Mouse (Mus musculus): ENCODE data around the gene Immp2l. TPM values are rescaled to one million over a fixed set of nuclear protein-coding genes. Genes with fewer than 3 reads are reported as not detected.
A peak's percentile ranks its signal among the peaks of the same experiment; 100 is the strongest.
"Not testable (repeated sequence)": the region's sequence is repeated elsewhere in the genome, so short reads cannot be mapped to it uniquely, and the experiment has no call there.

The Immp2l gene
- 10 to 100 TPM; 10.8 to 12.0 TPM for total RNA-seq (2021)
- long read RNA-seq, experiment 1, partial matches to known transcripts, result 0 of 1 reads
- long read RNA-seq, experiment 1, other reads (novel, unspliced or antisense), result 1 of 1 reads
- long read RNA-seq, experiment 2, partial matches to known transcripts, result 0 of 1 reads
- long read RNA-seq, experiment 2, other reads (novel, unspliced or antisense), result 1 of 1 reads

DNA sequence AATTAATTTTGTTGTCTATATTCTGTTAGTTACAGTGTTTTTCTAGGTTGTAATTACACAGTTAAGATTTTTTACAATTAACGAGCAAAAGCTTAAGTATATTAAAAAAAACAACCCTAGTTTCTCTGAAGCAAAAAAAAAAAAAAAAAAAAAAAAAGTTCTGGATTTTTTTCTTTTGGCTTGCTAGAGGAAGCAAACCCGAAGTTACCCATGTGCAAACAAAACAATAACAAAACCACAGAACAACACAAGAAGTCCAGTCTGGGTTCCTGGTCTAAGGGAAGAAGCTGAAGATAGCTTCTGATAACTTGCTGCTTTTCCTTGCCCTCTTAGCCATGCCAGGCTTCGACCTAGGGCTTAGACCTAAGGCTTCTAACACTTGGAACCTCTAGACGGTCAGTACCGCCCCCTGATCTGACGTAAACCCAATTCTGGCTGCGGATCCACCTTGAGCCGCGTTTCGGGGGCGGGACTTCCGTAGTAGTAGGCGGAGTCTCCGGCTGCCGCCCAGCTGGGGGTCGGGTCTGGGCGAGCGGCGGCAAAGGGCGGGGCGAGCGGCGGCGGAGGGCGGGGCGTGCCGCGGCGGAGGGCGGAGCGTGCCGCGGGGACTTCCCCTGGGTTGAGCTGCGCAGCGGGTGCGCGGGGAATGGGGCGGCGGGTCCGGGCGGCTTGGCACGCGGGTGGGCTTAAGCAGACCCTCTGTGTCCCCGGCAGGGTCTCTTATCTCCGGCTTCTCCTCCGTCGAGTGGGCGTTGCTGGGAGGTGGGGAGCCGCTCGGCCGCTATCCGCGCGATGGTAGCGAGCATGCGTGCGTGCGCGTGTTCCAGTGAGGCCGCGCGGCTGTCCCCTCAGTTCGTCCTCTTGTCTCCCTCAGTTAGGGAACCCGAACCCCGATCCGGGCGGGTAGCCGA, at the start of gene Immp2l:
TSS of gene Immp2l (plus strand) at position 580 of the 911 bp plus-strand sequence.
- peak; percentile 95 for DNase-seq (ENCODE audit: low spot score)

- DNase-seq (ENCODE audit: low spot score), result no peak
Measured at GRCm38 (mm10) chr12:40978719-40979500, 45.0 kb upstream of the Immp2l start.

- DNase-seq (ENCODE audit: low spot score), result no peak
Measured at GRCm38 (mm10) chr12:40979716-40980115, 44.2 kb upstream of the Immp2l start.

DNA sequence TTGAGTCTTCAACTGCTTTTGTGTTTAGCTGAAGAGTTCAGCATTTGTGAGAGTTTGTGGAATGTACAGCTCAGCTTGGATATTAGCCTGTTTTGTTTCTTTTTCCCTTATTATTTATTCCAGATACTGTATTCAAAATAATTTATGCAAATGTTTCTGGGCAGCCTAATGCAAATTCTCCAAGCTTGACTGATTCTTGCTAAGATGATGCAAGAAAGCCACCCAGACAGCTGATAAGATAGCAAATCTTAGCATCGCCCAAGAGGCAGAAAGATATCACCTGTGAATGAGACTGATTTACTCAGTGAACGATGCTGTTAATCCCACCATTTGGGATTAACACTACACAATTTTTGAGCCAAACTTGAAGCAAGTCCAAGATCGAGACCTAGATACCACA, 43.7 kb upstream of the Immp2l start:
- DNase-seq (ENCODE audit: low spot score), result no peak

DNA sequence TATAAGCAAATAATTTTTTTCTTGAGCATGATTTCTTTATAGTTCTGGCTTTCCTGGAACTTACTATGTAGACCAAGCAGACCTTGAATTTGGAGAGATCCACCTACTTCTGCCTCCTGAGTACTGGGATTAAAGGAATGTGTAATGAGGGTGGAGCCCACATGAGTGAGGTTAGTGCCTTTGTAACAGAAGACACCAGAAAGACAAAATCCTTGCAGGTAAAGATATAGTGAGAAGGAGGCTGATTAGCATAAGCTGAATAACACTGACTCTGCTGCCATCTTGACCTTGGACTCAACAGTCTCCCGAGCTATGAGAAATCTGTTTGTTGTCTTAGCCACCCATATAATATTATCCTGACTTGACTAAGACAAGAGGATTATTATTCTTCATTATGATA, 40.9 kb upstream of the Immp2l start:
- no peak for DNase-seq (ENCODE audit: low spot score)

GRCm38 (mm10) chr12:40984735-40985134, 39.2 kb upstream of the Immp2l start:
- DNase-seq (ENCODE audit: low spot score), result no peak

DNA sequence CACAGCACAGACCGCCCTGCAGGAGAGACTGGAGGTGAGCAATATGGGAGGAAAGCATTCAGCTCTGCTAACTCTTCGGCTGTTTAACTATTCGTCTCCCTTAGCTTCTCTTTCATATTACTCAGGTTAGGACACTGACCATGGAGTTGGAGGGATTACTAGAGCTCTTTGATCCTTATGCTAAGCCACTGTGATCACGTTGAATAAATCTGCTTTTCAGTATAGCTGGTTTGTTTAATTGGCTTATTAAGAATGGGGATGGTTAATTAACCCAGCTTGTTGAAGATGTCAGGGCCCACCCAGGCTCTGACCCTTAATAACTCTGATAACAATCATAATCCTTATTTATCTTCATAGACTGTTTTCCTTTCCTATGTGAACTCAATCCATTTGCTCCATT, 38.1 kb upstream of the Immp2l start:
- no peak for DNase-seq (ENCODE audit: low spot score)

GRCm38 (mm10) chr12:40988311-40989065, 35.4 kb upstream of the Immp2l start:
- no peak for DNase-seq (ENCODE audit: low spot score)

GRCm38 (mm10) chr12:40991647-40992046, 32.2 kb upstream of the Immp2l start:
- no peak for DNase-seq (ENCODE audit: low spot score)

DNA sequence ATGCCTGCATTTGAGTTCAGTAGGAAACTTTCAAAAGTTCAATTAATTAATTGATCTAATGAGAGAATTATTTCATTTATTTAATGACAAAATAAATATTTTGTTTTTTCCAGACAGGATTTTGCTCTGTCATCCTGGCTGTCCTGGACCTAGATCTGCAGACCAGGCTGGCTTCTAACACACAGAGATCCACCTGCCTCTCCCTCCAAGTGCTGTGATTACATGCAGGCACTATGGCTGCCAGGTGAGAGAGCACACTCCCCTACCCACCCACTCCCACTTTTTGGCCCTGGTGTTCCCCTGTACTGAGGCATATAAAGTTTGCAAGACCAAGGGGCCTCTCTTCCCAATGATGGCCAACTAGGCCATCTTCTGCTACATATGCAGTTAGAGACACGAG, 31.7 kb upstream of the Immp2l start:
- not testable (repeated sequence) for DNase-seq (ENCODE audit: low spot score)

DNA sequence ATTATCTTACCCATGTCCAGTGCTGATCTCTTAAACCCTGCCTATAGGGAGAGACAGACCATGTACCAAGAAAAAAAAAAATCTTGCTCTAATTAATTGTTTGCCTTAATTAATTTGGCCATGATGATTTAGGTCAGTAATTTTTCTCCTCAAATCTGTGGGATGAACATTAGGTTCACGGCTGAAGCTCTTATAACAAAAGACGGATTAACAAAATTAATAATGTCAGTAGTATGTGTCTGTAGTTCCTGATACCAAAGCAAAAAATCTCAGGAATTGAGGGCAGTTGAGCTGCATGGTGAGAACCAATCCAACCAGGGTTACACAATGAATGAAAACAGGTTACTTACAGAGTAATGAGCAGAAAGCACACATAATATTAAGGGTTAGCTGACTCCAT, 29.0 kb upstream of the Immp2l start:
- DNase-seq (ENCODE audit: low spot score), result no peak

DNA sequence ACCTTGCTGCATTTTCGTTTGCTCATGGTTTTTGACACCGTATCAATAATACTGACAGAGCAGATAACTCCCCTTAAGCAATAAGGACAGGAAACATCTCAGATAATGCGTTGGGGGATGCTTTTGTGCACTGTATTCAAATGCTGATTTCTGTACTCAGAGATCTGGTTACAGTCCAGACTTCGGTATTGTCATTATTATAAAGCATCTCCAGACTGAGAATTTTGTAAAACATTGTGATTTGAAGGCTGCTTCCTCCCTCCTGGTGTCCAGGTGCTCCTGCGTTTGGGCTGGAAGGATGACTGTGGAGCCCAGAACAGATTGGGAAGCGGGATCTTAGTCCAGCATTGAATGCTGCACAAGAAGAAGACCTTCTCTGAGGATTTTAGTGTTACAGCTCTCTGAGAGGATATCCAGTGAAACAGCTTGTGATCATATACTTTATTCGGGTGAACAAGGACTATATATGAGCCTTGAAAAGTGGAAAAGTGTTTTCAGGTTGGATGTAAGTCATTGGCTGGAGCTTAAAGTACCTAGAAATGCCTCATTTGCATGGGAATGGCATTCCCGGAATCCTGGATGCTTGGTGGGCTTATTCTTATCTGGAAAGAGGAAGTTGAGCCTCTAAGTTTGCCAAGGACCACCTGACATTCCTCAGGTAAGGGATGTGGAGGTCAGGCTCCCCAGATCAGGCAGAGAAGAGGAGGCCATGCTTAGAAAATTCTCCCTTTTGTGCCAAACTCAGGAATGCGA, 28.1 kb upstream of the Immp2l start:
- DNase-seq (ENCODE audit: low spot score), result no peak

DNA sequence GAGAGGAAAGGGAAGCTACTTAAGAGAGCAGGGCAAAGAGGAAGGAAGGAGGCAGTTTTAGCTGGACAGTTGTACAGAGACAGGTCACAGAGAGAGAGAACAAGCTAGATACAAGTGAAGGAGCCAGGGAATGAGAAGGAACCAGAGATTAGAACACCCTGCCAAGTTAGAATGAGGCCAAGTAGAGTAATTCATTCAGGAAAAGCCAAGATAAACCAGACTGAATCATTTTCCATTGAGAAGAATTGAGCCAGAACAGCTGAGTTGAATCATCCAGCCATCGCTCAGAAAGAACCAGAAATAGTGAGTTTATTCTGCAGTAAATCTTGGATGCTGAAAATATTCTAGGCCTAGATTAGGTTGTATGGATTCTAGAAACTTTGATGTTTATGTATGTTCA, 1.4 kb upstream of the Immp2l start:
- DNase-seq (ENCODE audit: low spot score), result no peak

DNA sequence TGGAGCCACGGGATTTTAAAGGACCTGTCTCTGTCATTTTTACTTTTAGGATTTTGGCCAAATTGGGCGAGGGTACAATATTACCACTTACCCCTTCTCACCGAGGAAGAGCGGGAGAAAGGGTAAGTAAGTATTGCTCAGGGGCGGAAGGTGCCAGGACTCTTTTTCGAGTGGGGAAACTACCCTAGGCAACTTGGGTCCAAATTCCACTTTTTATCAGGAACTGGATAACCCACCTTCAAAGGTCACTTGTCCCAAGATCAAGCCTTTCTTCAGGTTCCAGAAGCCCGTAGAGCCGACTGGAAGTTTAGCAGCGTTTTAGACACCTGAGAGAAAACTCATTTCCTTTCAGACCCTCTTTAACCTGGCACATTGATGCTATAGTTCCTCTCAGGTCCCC, 622 bp downstream of the Immp2l start:
- no peak for DNase-seq (ENCODE audit: low spot score)

GRCm38 (mm10) chr12:41027485-41027884, 3.6 kb downstream of the Immp2l start:
- DNase-seq (ENCODE audit: low spot score), result no peak

GRCm38 (mm10) chr12:41031119-41031518, 7.2 kb downstream of the Immp2l start:
- DNase-seq (ENCODE audit: low spot score), result no peak

DNA sequence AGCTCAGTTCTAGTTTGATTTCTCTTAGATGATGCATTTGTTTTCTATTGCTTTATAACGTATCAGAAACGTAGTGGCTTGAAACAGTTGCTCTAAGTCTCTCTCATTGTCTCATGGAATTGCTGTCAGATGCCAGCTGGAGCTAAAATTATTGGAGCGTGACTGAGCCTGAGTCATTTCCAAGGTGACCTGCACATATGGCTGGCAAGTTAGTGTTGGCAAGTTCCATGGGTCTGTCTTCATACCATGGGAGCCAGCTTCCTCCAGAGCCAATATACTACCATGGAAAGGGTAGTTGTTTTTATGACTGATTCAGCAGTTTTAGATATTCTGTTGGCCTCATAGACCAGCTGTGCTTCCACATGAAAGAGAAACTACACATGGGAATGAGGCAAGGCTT, 9.3 kb downstream of the Immp2l start:
- DNase-seq (ENCODE audit: low spot score), result peak; percentile 20

DNA sequence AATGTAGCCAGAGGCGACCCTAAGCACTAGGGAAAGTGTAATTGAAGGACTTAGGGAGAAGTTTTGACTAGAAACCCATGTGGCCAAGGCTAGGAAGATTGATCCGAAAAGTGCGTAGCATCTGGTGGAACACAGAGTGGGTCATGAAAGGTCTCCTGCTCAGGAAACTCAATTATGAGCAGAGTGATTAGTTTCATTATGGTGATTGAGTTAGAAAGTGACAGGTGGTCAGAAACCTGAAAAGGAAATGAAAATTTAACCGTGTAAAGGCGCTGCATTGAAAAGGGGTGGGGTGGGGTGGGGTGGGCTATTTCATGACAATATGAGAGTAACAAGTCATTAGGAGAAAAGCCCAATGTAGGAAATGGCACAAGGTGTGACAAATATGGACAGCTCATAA, 15.9 kb downstream of the Immp2l start:
- DNase-seq (ENCODE audit: low spot score), result no peak

DNA sequence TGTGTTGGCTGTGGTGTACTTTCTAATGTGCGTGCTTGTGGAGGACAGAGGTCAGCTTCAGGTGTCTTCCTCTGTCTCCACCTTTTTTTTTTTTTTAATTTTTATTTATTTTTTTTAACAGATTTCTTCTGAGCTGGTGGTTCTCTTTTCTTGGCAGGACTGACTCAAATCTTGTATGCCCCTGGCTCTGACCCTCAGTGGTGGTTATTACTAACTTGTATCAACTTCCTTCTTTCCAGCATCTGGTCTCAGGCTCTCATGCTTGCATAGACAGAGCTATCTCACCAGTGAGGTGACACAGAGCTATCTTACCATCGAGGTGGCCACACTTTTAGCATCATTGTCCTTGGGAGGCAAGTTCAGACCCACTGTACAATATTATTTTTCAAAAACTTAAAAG, 17.8 kb downstream of the Immp2l start:
- DNase-seq (ENCODE audit: low spot score), result no peak

- DNase-seq (ENCODE audit: low spot score), result no peak
Measured at GRCm38 (mm10) chr12:41044493-41045132, 20.7 kb downstream of the Immp2l start.

Measured in gastrocnemius, adult 18-20 months (tissue).